Mouse (Mus musculus): ENCODE results near the gene Cysltr1.

The Cysltr1 gene

DNA sequence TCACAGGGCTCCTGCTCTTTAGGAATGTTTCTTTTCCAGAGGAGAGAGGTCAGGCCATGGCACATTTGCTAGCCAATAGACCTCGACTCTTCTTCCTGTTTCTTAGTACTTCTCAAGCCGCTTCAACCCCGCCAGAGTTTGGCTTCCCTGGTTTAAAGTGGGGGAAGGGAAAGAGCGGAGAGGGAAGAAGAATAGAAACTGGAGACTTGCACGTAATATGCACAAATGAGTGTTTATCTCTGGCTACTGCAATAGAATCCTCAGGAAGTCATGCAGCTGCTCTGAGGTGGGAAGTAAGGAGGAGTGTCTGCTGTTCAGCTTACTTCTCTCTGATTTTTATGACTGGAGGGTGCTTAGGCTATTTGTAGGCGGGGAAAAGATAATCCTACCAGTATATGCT, at the start of gene Cysltr1:
Cysltr1 (minus strand) TSS at position 294 of the 400 bp plus-strand sequence.
- no peak for DNase-seq (ENCODE audit: low spot score)

- DNase-seq (ENCODE audit: low spot score) = no peak
These were observed 31.5 kb upstream of the Cysltr1 start for GRCm38 (mm10) chrX:106634799-106635541.

DNA sequence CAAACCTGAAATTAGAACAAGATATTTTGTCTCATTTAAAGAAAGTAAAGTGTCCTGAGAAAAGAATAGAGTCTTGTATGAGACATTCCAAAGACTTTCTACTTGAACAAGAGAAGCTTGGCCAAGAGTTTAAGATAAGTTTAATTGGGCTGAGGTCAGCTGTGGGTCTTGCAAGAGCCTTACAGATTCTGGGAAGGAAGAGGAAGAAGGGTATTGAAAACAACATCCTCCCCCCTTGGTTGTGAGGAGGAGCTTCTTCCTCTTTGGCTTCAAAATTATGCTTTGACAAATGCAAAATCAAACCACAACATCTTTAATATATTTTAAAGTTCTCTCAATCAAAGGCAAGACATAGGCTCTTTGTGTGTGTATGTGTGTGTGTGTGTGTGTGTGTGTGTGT, 30.1 kb upstream of the Cysltr1 start:
- DNase-seq (ENCODE audit: low spot score) = no peak

GRCm38 (mm10) chrX:106628514-106628913, 25.0 kb upstream of the Cysltr1 start:
- no peak for DNase-seq (ENCODE audit: low spot score)

DNA sequence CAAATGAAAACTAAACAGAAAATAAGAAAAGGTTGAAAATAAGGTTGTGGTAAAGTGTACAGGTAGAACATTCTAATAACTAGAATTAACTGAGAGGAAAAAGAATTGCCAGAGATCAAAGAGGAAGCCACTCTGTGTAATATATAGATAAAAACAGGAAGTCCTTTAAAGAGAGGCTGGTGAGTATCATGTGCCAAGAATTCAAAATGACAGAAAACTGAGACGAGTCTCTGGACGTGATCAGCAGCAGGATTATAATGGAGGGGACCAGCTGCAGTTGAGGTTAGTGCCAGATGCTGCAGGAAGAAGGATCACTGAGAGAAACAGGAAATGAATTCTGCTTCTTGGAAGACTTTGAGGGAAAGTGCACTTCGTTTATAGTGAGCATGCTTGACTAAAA, 20.2 kb upstream of the Cysltr1 start:
- DNase-seq (ENCODE audit: low spot score) = no peak

DNA sequence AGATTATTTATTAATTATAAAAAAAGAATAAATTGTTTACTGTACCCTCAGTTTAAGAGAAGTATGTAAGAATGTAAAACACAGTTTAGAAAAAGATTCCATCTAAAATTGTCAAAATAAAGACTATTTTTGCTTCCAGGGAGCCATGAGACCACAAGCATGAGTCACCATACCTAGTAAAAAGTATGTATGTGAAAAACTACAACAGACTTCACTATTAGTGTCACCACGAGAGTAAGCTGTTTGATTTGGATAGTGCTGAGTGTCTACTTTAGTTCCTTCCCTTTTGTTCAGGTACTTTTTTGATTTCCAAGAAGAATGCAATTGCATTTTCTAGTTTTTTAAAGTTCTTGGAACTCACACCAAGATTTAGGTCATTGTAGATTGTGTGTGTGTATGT, 19.0 kb upstream of the Cysltr1 start:
- no peak for DNase-seq (ENCODE audit: low spot score)

- no peak for DNase-seq (ENCODE audit: low spot score)
These were observed 763 bp downstream of the Cysltr1 start for GRCm38 (mm10) chrX:106602574-106603258.

DNA sequence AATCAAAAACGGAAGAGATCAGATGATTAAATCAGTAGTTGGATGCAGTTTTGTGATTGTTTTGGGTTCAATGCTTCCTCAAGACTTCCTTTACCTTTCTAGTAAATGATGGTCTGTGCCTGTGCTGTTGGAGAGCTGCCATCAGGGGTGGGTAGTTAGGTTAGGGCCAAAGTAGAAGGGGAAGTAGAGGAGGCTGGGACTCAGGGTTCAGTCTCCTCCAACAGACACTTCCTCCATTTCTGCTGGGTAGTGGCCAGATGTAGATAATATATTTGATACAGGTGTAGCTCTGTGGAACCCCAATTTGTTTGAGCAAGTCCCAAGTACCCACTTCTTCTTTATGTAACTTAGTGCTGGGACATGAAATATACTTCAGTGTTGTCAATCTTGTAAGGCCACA, 7.6 kb downstream of the Cysltr1 start:
- no peak for DNase-seq (ENCODE audit: low spot score)

GRCm38 (mm10) chrX:106593914-106594313, 9.6 kb downstream of the Cysltr1 start:
- no peak for DNase-seq (ENCODE audit: low spot score)

GRCm38 (mm10) chrX:106582886-106583285, 20.6 kb downstream of the Cysltr1 start, which contains the start of gene Gm5127:
Gm5127 (plus strand) TSS chrX:106583186.
- DNase-seq (ENCODE audit: low spot score) = no peak

GRCm38 (mm10) chrX:106582197-106582596, 21.3 kb downstream of the Cysltr1 start:
- DNase-seq (ENCODE audit: low spot score) = no peak

GRCm38 (mm10) chrX:106580410-106580809, 23.1 kb downstream of the Cysltr1 start:
- DNase-seq (ENCODE audit: low spot score) = no peak

DNA sequence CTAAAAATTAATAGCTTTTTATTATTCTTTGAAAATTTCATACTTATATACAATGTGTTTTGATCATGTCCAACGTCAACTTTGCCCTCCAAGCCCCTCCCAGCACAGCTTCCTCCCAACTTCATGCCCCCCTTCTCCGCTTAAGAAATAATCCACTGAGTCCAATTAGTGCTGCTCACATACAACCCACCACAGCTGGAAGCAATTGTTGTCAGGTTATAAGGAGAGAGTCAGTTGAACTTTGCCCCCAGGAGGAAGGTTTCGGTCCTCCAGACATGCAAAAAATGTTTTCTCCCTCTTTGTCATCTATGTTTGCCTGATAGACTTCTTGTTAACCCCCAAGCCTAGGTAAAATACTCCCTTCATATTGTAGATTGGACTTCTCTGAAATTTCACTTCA, 24.5 kb downstream of the Cysltr1 start:
- DNase-seq (ENCODE audit: low spot score) = no peak

DNA sequence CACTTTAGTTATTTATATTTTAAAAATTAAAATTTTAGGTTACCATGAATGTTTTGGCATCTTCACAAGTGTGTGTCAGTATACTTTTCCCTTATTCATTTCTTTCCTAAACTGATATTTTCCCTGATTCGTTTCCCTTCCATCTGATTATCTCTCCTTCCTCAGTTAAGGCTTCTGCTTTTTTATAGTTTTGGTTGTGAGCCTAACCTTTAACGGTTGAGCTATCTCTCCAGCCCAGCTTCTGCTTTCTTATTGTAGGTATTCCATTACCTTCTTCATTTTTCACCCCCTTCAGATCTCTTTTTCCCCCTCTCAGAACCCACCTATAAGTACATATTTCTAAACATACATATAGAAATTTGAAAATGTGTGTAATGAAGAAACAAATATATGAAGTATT, 48.0 kb downstream of the Cysltr1 start:
- no peak for DNase-seq (ENCODE audit: low spot score)

GRCm38 (mm10) chrX:106536359-106536758, 67.1 kb downstream of the Cysltr1 start:
- DNase-seq (ENCODE audit: low spot score) = no peak

Data from left cerebral cortex, adult 11 months (tissue).